Mouse (Mus musculus) neural tube, embryonic 12.5 days (tissue): ENCODE results near the gene Rmnd5b. TPM values are rescaled to one million over a fixed set of nuclear protein-coding genes. Genes with fewer than 3 reads are reported as not detected.
A peak's percentile ranks its signal among the peaks of the same experiment; 100 is the strongest.
"Not testable (repeated sequence)": the region's sequence is repeated elsewhere in the genome, so short reads cannot be mapped to it uniquely, and the experiment has no call there.

Source experiments
- ATAC-seq: fragments of 200-750 bp; cut with Nextera tagmentation; 2 replicates; pipeline ENCODE4 v1.8.0; 2017; ENCODE audit warnings: low read depth, mild to moderate bottlenecking, moderate TSS enrichment, moderate library complexity; ENCODE audit not compliant: low FRiP score
- H3K27ac ChIP-seq: fragments of 300-500 bp; sonication (generic); 2 replicates; pipeline ENCODE4 v1.5.1; 2016
- H3K27me3 ChIP-seq: fragments of 300-500 bp; sonication (generic); replicated peaks from 2 replicates; pipeline ENCODE4 v1.6.1; 2016; ENCODE audit warnings: mild to moderate bottlenecking
- H3K36me3 ChIP-seq: fragments of 300-500 bp; sonication (generic); 2 replicates; pipeline ENCODE4 v1.6.1; 2016; ENCODE audit warnings: mild to moderate bottlenecking
- H3K4me1 ChIP-seq: fragments of 300-500 bp; sonication (generic); 2 replicates; pipeline ENCODE4 v1.6.1; 2016
- H3K4me2 ChIP-seq: fragments of 300-500 bp; sonication (generic); replicated peaks from 2 replicates; pipeline ENCODE4 v1.6.1; 2016; ENCODE audit warnings: mild to moderate bottlenecking
- H3K4me3 ChIP-seq: fragments of 300-500 bp; sonication (generic); 2 replicates; pipeline ENCODE4 v1.5.1; 2016
- H3K9ac ChIP-seq: fragments of 300-500 bp; sonication (generic); 2 replicates; pipeline ENCODE4 v1.6.1; 2016; ENCODE audit warnings: mild to moderate bottlenecking
- H3K9me3 ChIP-seq: fragments of 300-500 bp; sonication (generic); 2 replicates; pipeline ENCODE4 v1.6.1; 2016; ENCODE audit warnings: mild to moderate bottlenecking
- WGBS: fragments of 180-500 bp; shearing (Covaris S2); methylation state at CpG from one replicate; pipeline ENCODE4 v1.1.7; 2016; 5-methylcytosine and 5-hydroxymethylcytosine counted together
- polyA plus RNA-seq: library from polyadenylated mRNA; unstranded; fragments of >200 nt; fragmentation: Nextera tagmentation; extraction: Ambion mirVana; gene quantifications from 2 replicates; pipeline ENCODE4 v1.2.1, GENCODE M21; 2016

Gene Rmnd5b
- polyA plus RNA-seq, 1 experiment from 2014 or later, result 57.7 TPM

DNA sequence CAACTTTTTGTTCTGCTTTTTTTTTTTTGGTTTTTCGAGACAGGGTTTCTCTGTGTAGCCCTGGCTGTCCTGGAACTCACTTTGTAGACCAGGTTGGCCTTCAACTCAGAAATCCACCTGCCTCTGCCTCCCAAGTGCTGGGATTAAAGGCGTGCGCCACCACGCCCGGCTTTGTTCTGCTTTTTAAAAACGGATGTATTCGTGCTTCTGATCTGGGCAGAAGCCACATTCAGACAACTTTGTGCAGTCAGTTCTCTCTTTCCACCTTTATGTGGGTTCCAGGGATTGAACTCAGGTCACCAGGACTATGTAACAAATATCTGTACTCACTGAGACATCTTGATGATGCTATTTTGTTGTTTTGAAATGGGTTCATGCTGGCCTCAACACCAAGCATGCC lies 2.5 kb downstream of the Rmnd5b start:
- not testable (repeated sequence) for H3K9ac ChIP-seq, H3K9me3 ChIP-seq, H3K27ac ChIP-seq, H3K4me3 ChIP-seq, H3K4me2 ChIP-seq, ATAC-seq, H3K27me3 ChIP-seq
- Histone ChIP-seq H3K36me3 (peaks cover 12% of the 10 kb centered on the region), H3K4me1 (peaks cover 32% of the 10 kb centered on the region)
- WGBS, result 91% methylated on average over 7 of the region's 7 CpGs

DNA sequence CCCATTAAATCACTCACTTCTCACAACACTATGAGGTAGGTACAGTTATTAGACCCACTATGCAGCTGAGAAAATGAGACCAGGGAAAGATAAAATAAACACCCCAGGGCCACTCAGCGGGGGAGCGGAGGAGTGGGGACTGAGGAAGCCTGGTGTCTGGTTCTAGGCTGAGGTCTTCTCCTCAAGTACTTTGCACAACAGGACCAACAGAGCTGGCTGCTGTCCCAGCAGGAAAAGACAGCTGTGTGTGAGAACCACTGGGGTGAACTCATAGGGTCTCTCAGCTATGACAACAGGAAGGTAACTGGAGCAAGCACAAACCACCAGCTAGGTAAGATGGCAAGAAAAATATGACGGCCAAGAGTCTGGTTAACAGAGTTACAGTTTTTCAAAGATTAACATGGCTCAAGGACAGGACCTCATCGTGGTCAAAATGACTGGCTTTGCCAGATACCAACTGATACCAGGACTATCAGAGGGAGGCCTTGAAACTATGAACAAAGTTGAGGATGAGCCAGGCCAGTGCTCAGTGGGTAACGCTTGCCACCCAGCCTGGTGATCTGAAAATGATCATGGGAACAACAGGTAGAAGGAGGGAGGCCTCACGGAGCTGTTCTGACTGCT lies 3.5 kb downstream of the Rmnd5b start:
- no peak for ATAC-seq
- no peak overlapping the region for H3K4me2 ChIP-seq
- WGBS, result 87% methylated on average over 6 of the region's 6 CpGs
- no peak overlapping the region for H3K4me3 ChIP-seq
- H3K9me3 ChIP-seq, result no peaks in the 10 kb centered on the region
- no peaks in the 10 kb centered on the region for H3K27me3 ChIP-seq
- H3K27ac ChIP-seq, result no peak overlapping the region
- peaks cover 27% of the 10 kb centered on the region for H3K4me1 ChIP-seq
- peaks cover 21% of the 10 kb centered on the region for H3K36me3 ChIP-seq
- no peak overlapping the region for H3K9ac ChIP-seq

DNA sequence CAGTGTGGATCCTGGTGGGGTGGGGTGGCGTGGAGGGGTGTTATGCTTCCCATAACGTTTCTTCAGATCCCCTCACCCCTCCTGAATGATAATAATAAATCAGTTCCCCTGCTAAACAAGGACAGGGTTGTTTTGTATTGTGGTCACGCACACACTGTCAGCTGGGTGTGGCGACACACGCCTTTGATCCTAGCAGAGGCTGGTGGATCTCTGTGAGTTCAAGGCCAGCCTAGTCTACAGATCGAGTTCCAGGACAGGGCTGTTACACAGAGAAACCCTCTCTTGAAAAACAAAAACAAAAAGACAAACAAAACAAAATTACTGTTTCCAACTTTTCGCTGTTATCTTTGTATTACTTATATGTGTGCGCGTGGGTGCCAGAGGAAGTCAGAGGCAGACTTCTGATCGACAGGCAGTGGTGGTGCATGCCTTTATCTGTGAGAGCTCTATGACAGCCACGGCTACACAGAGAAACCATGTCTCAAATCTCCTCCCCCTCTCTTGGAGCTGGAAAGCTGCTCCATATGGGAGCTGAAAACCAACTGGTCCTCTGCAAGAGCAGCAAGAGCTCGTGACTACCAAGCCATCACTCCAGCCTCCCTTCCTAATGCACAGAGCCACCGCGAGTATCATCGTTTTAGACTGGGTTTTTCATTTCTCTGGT lies 5.9 kb downstream of the Rmnd5b start:
- Histone ChIP-seq H3K27ac (no peak overlapping the region), H3K36me3 (peaks cover 45% of the 10 kb centered on the region), H3K27me3 (no peaks in the 10 kb centered on the region), H3K4me1 (peaks cover 17% of the 10 kb centered on the region; the same call in 1 of the 2 replicates), H3K4me2 (no peak overlapping the region), H3K9me3 (no peaks in the 10 kb centered on the region), H3K9ac (no peak overlapping the region), H3K4me3 (no peak overlapping the region)
- WGBS, result 82% methylated on average over 15 of the region's 15 CpGs
- ATAC-seq, result no peak

DNA sequence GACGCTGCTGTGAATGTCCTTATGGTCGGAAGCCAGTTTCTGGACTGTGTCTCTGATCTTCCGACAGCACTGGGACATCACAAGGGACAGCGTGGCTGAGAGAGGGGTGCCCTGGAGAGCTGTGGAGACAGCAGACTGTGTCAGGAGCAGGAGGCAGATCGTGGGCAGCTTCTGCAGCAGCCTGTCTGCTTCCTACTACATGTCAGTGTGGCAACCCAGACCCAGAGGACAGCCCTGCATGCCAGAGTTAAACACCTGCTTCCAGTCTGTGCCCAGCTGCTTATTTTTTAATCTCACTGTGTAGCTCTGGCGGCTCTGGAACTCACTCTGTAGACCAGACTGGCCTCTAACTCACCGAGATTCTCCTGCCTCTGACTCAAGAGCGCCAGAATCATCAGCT lies 7.8 kb downstream of the Rmnd5b start:
- no peaks in the 10 kb centered on the region for H3K9me3 ChIP-seq
- no peak overlapping the region for H3K27ac ChIP-seq
- no peak overlapping the region for H3K4me3 ChIP-seq
- 89% methylated on average over 8 of the region's 8 CpGs for WGBS
- H3K36me3 ChIP-seq, result peaks cover 63% of the 10 kb centered on the region
- H3K9ac ChIP-seq, result no peak overlapping the region
- 0 out of 2 replicates have a peak, but pooled peaks cover 7% of the 10 kb centered on the region for H3K4me1 ChIP-seq
- H3K4me2 ChIP-seq, result no peak overlapping the region
- H3K27me3 ChIP-seq, result no peaks in the 10 kb centered on the region
- no peak for ATAC-seq

DNA sequence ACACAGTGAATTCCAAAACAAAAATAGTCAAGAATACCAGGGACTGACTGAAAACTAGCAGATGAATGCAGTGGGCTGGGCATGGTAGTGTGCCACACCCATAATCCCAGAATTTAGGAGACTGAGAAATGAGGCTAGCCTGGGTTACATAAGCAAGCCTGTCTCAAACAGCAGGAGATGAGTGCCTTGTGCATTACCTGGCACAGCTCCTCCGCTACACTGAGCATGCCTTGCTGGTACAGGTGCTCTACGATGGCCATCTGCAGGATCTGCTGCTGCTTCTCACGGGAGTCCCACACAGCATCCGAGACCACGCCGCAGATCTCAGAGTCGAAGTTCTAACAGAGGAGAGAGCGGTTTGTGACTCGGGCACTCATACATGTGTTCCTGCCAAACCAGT lies 8.3 kb downstream of the Rmnd5b start:
- Histone ChIP-seq H3K4me2 (no peak overlapping the region), H3K9me3 (no peaks in the 10 kb centered on the region), H3K9ac (no peak overlapping the region), H3K27me3 (no peaks in the 10 kb centered on the region), H3K4me3 (no peak overlapping the region), H3K4me1 (0 out of 2 replicates have a peak, but pooled peaks cover 5% of the 10 kb centered on the region), H3K27ac (no peak overlapping the region), H3K36me3 (peaks cover 68% of the 10 kb centered on the region)
- WGBS, result 93% methylated on average over 9 of the region's 9 CpGs
- ATAC-seq, result no peak

DNA sequence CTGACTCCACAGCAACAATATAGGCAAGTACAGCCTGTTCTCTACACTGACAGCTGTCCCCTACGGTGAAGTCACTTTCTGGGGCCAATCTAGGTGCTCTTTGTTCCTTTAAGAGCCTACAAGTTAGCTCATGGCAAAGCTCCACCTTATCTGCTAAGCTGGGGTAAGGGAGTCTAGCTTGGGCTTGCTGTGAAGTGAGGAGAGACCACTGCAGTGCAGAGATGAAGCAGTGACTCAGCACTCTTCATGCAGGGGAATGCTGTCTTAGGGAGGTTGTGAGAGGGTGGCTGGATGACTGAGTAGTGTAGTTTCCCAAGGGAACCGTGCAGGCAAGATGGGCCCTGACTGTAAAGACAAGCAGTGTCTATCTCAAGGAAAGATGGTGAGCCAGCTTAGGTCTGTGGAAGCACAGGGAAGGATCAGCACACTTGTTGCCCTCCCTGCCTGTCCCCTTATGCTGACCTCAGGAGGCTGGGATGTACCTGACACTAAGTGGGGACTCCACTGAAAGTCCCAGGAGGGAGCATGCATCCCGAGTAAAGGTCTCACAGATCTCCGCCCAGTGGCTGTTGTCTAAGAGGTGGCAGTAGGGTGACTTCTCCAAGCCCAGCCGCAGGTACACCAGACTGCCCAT lies 10.4 kb downstream of the Rmnd5b start:
- Histone ChIP-seq H3K9ac (no peak overlapping the region), H3K4me1 (peaks cover 9% of the 10 kb centered on the region), H3K27me3 (no peaks in the 10 kb centered on the region), H3K27ac (no peak overlapping the region), H3K4me3 (no peak overlapping the region), H3K36me3 (peaks cover 75% of the 10 kb centered on the region), H3K9me3 (no peaks in the 10 kb centered on the region), H3K4me2 (no peak overlapping the region)
- WGBS, result 78% methylated on average over 5 of the region's 5 CpGs
- no peak for ATAC-seq

DNA sequence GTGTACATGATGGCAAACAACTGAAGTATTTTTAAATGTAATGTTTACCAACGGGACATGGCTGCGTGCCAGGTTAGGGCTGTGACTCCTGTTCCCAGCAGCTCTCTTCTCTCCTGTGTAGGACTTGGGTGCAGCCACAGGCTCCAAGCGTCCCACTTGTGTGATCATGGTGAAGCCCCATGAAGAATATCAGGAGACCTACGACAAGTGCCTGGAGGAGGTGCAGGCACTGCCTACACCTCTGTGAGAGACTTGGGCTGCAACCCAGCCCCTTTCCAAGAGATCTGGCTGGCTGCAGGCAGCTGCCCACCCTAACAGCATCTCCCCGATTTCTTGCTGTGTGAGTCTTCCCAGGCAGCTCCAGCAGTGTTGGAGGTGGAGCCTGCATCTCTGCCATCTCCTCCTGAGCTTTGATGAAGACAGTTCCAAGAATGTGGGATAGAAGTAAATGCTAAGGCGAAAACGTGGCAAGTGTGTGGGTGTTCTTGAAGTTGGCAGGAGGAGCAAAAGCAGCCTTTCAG lies 12.7 kb downstream of the Rmnd5b start:
- no peak overlapping the region for H3K4me2 ChIP-seq
- H3K4me1 ChIP-seq, result peaks cover 12% of the 10 kb centered on the region
- peaks cover 62% of the 10 kb centered on the region for H3K36me3 ChIP-seq
- WGBS, result 90% methylated on average over 7 of the region's 7 CpGs
- H3K9ac ChIP-seq, result no peak overlapping the region
- no peak for ATAC-seq
- no peaks in the 10 kb centered on the region for H3K9me3 ChIP-seq
- no peaks in the 10 kb centered on the region for H3K27me3 ChIP-seq
- no peak overlapping the region for H3K4me3 ChIP-seq
- no peak overlapping the region for H3K27ac ChIP-seq

DNA sequence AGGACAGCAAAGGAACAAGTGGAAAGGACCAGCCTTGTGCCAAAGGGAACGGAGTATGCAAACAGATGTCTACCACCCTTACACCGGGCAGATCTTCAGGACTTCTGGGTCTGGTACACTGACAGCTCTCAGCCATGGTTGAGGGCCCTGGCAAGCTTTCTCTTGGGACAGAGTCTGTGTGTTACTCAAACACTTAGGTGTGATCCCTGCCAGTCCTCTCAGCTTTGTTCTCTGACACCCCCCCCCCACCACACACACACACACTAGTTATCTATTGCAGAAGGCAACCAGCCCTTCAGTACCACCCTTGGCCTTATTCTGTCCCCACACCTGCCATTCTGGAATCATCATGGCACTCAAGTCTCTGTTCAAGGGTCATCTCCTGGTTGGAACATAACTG lies 13.9 kb downstream of the Rmnd5b start:
- no peak for ATAC-seq
- peaks cover 50% of the 10 kb centered on the region for H3K36me3 ChIP-seq
- H3K27me3 ChIP-seq, result no peaks in the 10 kb centered on the region
- peaks cover 12% of the 10 kb centered on the region for H3K4me1 ChIP-seq
- 98% methylated on average over 2 of the region's 2 CpGs for WGBS
- H3K9me3 ChIP-seq, result no peaks in the 10 kb centered on the region
- no peak overlapping the region for H3K4me2 ChIP-seq
- no peak overlapping the region for H3K4me3 ChIP-seq
- no peak overlapping the region for H3K27ac ChIP-seq
- no peak overlapping the region for H3K9ac ChIP-seq

DNA sequence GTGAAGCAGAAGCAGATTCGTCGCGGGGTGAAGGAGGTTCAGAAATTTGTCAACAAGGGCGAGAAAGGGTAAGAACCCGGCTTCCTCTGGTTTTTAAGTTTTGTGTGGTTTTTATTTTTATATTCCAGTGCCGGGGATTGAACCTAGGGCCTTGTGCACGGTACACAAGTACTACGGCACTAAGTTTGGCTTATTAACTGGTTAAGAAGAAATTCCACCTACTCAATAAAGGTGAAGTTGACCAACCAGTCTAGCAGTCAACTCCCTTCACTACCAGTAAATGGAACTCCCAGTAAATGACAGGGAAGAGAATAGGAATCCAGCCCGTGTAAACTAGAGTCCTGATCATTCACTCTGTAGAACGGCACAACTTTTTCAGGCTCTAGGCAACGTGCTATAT lies 15.6 kb downstream of the Rmnd5b start:
- H3K36me3 ChIP-seq, result peaks cover 33% of the 10 kb centered on the region
- H3K9ac ChIP-seq, result peak overlapping the region; percentile 72
- no peak for ATAC-seq
- no peak overlapping the region for H3K27ac ChIP-seq
- peaks cover 20% of the 10 kb centered on the region for H3K4me1 ChIP-seq
- H3K4me2 ChIP-seq, result peak overlapping the region; percentile 84
- peak overlapping the region; percentile 84 for H3K4me3 ChIP-seq
- WGBS, result 3% methylated on average over 11 of the region's 11 CpGs
- H3K27me3 ChIP-seq, result no peaks in the 10 kb centered on the region
- no peaks in the 10 kb centered on the region for H3K9me3 ChIP-seq

DNA sequence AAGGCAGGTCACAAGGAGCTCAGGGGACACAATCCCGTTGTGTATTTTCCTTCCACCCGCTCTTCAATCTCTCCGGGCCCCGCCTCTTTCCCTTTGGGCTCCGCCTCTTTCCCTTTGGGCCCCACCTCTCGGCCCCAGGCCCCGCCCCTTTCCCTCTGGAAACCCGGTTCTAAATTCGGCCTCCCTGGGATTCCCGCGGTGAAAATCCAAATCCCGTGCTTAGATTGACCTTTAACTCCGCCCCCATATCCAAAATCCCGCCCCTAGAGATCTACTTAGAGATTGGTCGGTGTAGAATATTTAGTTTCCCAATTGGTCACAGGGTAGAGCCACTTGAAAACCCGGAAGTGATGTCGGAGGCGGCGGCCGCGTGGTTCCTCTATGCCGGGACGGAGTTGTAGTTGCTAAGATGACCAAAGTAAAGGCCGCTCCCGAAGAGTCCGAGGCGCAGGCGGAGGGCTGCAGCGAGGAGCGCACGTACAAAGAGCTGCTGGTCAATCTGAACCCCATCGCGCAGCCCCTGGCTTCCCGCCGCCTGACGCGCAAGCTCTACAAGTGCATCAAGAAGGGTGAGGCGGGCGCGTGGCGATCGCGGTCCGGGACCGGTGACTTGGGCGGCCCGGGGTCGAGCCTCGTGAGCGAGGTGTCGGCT lies 16.2 kb downstream of the Rmnd5b start, which contains the start of gene Nhp2:
Gene Nhp2 (plus strand): TSS at position 327 of the 652 bp plus-strand sequence.
- Histone ChIP-seq H3K4me2 (peak within 1 kb of the TSS; percentile 84), H3K9ac (peak within 1 kb of the TSS; percentile 72), H3K27me3 (no peaks in the 10 kb centered on the region), H3K27ac (no peak within 1 kb of the TSS), H3K36me3 (peaks cover 28% of the 10 kb centered on the region), H3K4me1 (peaks cover 20% of the 10 kb centered on the region), H3K4me3 (peak within 1 kb of the TSS; percentile 84), H3K9me3 (no peaks in the 10 kb centered on the region)
- peak; percentile 91 for ATAC-seq
- under 1% methylated on average over 51 of the region's 51 CpGs for WGBS

DNA sequence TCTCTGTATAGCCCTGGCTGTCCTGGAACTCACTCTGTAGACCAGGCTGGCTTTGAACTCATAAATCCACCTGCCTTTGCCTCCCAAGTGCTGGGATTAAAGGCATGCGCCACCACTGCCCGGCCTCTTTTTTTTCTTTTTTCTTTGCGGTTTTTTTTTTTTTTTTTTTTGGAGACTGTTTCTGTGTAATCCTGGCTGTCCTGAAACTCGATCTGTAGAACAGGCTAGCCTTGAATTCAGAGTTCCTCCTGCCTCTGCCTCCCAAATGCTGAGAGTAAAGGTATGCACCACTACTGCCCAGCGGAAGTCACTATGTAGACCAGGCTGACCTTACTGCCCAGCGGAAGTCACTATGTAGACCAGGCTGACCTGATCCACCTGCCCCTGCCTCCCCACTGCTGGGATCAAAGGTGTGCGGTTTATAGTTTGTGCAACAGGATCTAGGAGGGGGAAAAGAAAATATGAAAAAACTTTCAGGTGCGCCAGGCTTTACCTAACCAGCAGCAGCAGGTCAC lies 16.7 kb downstream of the Rmnd5b start:
- Histone ChIP-seq H3K27me3 (no peaks in the 10 kb centered on the region), H3K9ac (peak overlapping the region; percentile 17; the same call in 1 of the 2 replicates), H3K27ac (no peak overlapping the region), H3K9me3 (no peaks in the 10 kb centered on the region), H3K4me3 (peak overlapping the region; percentile 84), H3K4me1 (peaks cover 20% of the 10 kb centered on the region), H3K36me3 (peaks cover 22% of the 10 kb centered on the region), H3K4me2 (peak overlapping the region; percentile 84)
- no peak for ATAC-seq
- WGBS, result 54% methylated on average over 8 of the region's 8 CpGs

DNA sequence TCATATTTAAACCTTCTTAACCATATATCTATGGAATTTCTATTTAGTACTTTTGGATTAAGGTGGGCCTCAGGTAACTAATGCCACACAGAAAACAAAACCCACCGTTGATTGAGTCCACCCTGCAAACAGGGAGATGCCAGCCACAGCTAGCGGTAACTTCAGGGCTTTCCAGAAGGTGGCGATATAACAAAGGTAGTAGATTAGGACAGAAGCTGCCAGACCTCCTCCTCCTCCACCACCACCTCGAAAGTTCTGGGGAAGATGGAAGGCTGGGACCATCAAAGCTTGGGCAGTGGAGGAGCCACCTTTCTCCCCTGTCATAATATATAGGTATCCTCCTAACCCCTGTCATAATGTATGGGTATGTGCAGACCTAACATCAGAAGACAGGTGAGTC lies 18.0 kb downstream of the Rmnd5b start:
- no peak for ATAC-seq
- no peak overlapping the region for H3K4me3 ChIP-seq
- no peak overlapping the region for H3K9ac ChIP-seq
- H3K9me3 ChIP-seq, result no peaks in the 10 kb centered on the region
- H3K27me3 ChIP-seq, result no peaks in the 10 kb centered on the region
- peaks cover 20% of the 10 kb centered on the region for H3K4me1 ChIP-seq
- H3K27ac ChIP-seq, result no peak overlapping the region
- WGBS, result 7% methylated on average over 4 of the region's 4 CpGs
- H3K4me2 ChIP-seq, result no peak overlapping the region
- H3K36me3 ChIP-seq, result peaks cover 10% of the 10 kb centered on the region
